Mouse (Mus musculus): ENCODE data around the gene Grsf1. TPM values are rescaled to one million over a fixed set of nuclear protein-coding genes. Genes with fewer than 3 reads are reported as not detected.

Grsf1 gene
- polyA plus RNA-seq, 2 experiments, result 55.3 to 63.9 TPM

DNA sequence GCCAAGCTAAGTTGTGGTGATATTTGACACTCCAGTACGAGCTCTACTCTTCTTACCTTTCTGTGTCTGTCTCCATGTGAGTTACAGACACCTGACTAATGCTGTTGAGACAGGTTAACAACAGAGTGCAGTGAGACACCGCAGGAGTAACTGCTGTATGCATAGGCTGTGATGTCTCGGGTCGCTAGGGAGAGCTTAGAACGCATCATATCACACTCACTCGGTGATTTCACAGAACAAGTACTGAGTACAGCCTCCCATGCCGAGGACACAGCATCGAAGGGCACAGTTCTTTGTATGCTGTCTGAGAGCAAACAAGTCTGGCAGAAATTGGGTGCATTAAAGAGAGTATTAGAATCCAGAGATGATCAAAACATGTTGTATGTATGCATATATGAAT is 46.0 kb downstream of the Grsf1 start:
- no peak for TF ChIP-seq POLR2A (IDR thresholded peaks at IDR 0.05; ENCODE audit: borderline replicate concordance, extremely low read depth, insufficient read depth, insufficient read length)
- no peak for DNase-seq (ENCODE audit: low spot score)
- peaks cover 13% of the 10 kb centered on the region for H3K36me3 ChIP-seq (ENCODE audit: control insufficient read depth, insufficient read depth, low read length)

DNA sequence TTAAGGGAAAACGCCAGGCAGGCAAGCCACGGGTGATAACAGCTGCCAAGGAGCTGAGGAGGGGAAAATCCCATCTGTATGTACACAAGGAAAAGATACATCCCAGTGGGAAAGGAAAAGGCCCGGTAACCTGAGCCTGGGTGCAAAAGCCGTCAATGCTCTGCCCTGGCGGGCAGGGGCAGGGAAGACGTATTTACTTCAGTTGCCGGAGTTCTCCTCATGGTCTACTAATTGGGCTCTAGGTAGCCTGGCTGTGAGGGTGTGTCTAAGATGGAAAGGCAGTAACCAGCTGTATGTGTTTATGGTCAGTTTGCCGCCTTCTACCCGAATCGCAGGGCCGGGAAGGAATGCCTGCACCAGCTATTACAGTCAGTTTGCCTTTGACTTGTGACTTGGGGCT is 46.8 kb downstream of the Grsf1 start:
- 32% methylated on average over 11 of the region's 11 CpGs for WGBS
- no peaks in the 10 kb centered on the region for H3K9me3 ChIP-seq (ENCODE audit: control insufficient read depth, low read length)
- H3K27me3 ChIP-seq (ENCODE audit: control insufficient read depth, insufficient read depth, low read length), result no peaks in the 10 kb centered on the region
- no peak for TF ChIP-seq POLR2A (IDR thresholded peaks at IDR 0.05; ENCODE audit: borderline replicate concordance, extremely low read depth, insufficient read depth, insufficient read length)
- DNase-seq (ENCODE audit: low spot score) (no peak), ATAC-seq (ENCODE audit: low FRiP score, low read depth) (no peak)
- no peak overlapping the region for H3K4me3 ChIP-seq (replicated peaks; ENCODE audit: low read length)
- peaks cover 13% of the 10 kb centered on the region for H3K36me3 ChIP-seq (ENCODE audit: control insufficient read depth, insufficient read depth, low read length)
- no peaks in the 10 kb centered on the region for H3K4me1 ChIP-seq (ENCODE audit: control insufficient read depth, insufficient read depth, low read length)
- H3K9ac ChIP-seq (ENCODE audit: low read depth, low read length, severe bottlenecking), result no peak overlapping the region
- peak overlapping the region; percentile 10; the same call in 1 of the 2 replicates for H3K4me2 ChIP-seq (replicated peaks; ENCODE audit: low read depth, low read length, severe bottlenecking)
- H3K27ac ChIP-seq (replicated peaks; ENCODE audit: low read depth, low read length), result no peak overlapping the region

More for the DNA sequence above, 46.0 kb downstream of the Grsf1 start:
- Histone ChIP-seq H3K27me3 (ENCODE audit: control insufficient read depth, insufficient read depth, low read length) (no peaks in the 10 kb centered on the region), H3K27ac (replicated peaks; ENCODE audit: low read depth, low read length) (no peak overlapping the region), H3K9ac (ENCODE audit: low read depth, low read length, severe bottlenecking) (no peak overlapping the region), H3K4me2 (replicated peaks; ENCODE audit: low read depth, low read length, severe bottlenecking) (no peak overlapping the region), H3K9me3 (ENCODE audit: control insufficient read depth, low read length) (no peaks in the 10 kb centered on the region), H3K4me3 (replicated peaks; ENCODE audit: low read length) (no peak overlapping the region), H3K4me1 (ENCODE audit: control insufficient read depth, insufficient read depth, low read length) (no peaks in the 10 kb centered on the region)
- WGBS, result 80% methylated on average over 8 of the region's 8 CpGs
- ATAC-seq (ENCODE audit: low FRiP score, low read depth), result no peak

DNA sequence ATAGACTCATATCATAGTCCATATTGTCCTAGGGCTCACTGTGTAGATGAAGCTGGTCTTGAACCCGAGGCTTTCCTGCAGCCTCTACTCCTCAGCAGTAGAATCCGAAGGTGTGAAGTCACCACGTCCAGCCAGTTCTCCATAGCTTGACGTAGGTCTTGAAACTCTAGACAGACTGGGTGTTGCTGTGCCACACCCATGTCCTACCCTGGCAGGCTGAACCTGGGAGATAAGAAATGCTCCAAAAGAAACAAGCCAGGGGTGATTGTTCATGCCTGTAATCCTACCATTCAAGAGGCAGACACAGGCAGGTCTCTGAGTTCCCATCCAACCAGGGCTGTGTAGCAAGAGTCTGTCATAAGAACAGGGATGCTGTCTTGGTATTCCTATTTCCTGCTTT is 48.4 kb downstream of the Grsf1 start:
- Histone ChIP-seq H3K4me3 (replicated peaks; ENCODE audit: low read length) (no peak overlapping the region), H3K27me3 (ENCODE audit: control insufficient read depth, insufficient read depth, low read length) (no peaks in the 10 kb centered on the region), H3K9ac (ENCODE audit: low read depth, low read length, severe bottlenecking) (no peak overlapping the region), H3K27ac (replicated peaks; ENCODE audit: low read depth, low read length) (no peak overlapping the region), H3K9me3 (ENCODE audit: control insufficient read depth, low read length) (no peaks in the 10 kb centered on the region), H3K4me2 (replicated peaks; ENCODE audit: low read depth, low read length, severe bottlenecking) (no peak overlapping the region), H3K4me1 (ENCODE audit: control insufficient read depth, insufficient read depth, low read length) (no peaks in the 10 kb centered on the region), H3K36me3 (ENCODE audit: control insufficient read depth, insufficient read depth, low read length) (peaks cover 13% of the 10 kb centered on the region)
- TF ChIP-seq POLR2A (IDR thresholded peaks at IDR 0.05; ENCODE audit: borderline replicate concordance, extremely low read depth, insufficient read depth, insufficient read length), result no peak
- DNase-seq (ENCODE audit: low spot score) (no peak), ATAC-seq (ENCODE audit: low FRiP score, low read depth) (no peak)
- WGBS, result 88% methylated on average over 4 of the region's 4 CpGs

DNA sequence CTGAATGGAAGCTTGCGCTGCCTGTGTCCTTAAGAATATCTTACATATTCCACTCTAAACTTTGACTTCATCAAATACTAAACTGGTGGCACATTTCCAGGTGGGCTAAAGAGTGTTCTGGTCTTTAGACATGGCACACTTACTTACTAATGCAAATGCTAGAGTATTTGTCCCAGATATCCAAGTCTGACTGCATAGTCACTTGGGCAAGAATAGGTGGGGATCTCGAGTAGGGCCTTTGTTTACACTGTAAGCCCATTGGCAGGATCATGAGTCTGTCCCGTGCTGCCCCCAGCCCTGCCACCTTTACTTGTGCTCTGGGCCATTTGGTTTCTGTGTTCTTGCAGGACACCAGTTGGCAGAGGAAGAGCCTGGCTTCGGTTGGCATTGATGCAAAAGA is 59.0 kb downstream of the Grsf1 start:
- no peak for TF ChIP-seq POLR2A (IDR thresholded peaks at IDR 0.05; ENCODE audit: borderline replicate concordance, extremely low read depth, insufficient read depth, insufficient read length)
- H3K27me3 ChIP-seq (ENCODE audit: control insufficient read depth, insufficient read depth, low read length), result no peaks in the 10 kb centered on the region
- ATAC-seq (ENCODE audit: low FRiP score, low read depth) (no peak), DNase-seq (ENCODE audit: low spot score) (no peak)
- no peak overlapping the region for H3K9ac ChIP-seq (ENCODE audit: low read depth, low read length, severe bottlenecking)
- no peak overlapping the region for H3K4me2 ChIP-seq (replicated peaks; ENCODE audit: low read depth, low read length, severe bottlenecking)
- WGBS, result 86% methylated on average over 4 of the region's 4 CpGs
- no peaks in the 10 kb centered on the region for H3K4me1 ChIP-seq (ENCODE audit: control insufficient read depth, insufficient read depth, low read length)
- peaks cover 19% of the 10 kb centered on the region for H3K36me3 ChIP-seq (ENCODE audit: control insufficient read depth, insufficient read depth, low read length)
- no peaks in the 10 kb centered on the region for H3K9me3 ChIP-seq (ENCODE audit: control insufficient read depth, low read length)
- H3K27ac ChIP-seq (replicated peaks; ENCODE audit: low read depth, low read length), result no peak overlapping the region
- H3K4me3 ChIP-seq (replicated peaks; ENCODE audit: low read length), result no peak overlapping the region

DNA sequence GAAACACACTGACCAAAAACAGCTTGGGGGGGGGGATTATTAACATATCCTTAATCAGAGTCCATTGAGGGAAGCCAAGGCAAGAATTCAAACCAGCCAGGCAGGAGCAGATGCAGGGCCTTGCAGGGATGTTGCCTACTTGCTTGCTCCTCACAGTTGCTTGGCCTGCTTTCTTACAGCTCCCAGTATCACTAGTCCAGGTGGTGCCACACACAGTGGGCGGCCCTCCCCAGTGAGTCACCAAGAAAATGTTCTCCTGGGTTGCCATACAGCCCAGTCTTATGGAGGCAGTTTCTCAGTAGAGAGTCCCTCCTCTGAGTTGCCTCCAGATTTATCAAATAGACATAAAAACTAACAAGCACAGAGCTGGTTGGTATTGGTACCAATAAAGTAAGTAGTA is 61.8 kb downstream of the Grsf1 start:
- Histone ChIP-seq H3K4me2 (replicated peaks; ENCODE audit: low read depth, low read length, severe bottlenecking) (no peak overlapping the region), H3K27me3 (ENCODE audit: control insufficient read depth, insufficient read depth, low read length) (no peaks in the 10 kb centered on the region), H3K36me3 (ENCODE audit: control insufficient read depth, insufficient read depth, low read length) (peaks cover 10% of the 10 kb centered on the region; the same call in 1 of the 2 replicates), H3K9me3 (ENCODE audit: control insufficient read depth, low read length) (no peaks in the 10 kb centered on the region), H3K4me3 (replicated peaks; ENCODE audit: low read length) (no peak overlapping the region), H3K27ac (replicated peaks; ENCODE audit: low read depth, low read length) (no peak overlapping the region), H3K4me1 (ENCODE audit: control insufficient read depth, insufficient read depth, low read length) (no peaks in the 10 kb centered on the region), H3K9ac (ENCODE audit: low read depth, low read length, severe bottlenecking) (no peak overlapping the region)
- WGBS, result 94% methylated on average over 1 of the region's 1 CpGs
- ATAC-seq (ENCODE audit: low FRiP score, low read depth) (no peak), DNase-seq (ENCODE audit: low spot score) (no peak)
- TF ChIP-seq POLR2A (IDR thresholded peaks at IDR 0.05; ENCODE audit: borderline replicate concordance, extremely low read depth, insufficient read depth, insufficient read length), result no peak

Other genes starting within 250 kb of the Grsf1 start
- 2.3 and 2.5 TPM in 2 replicates for gene Ambn, start 220.2 kb downstream of the Grsf1 start, polyA plus RNA-seq (2012; rRNA removed)
- gene Ambn, start 220.2 kb downstream of the Grsf1 start, polyA plus RNA-seq (2014; fragmentation: Nextera tagmentation; extraction: Ambion mirVana), result 2.8 and 3.9 TPM in 2 replicates
- gene Enam, start 188.2 kb downstream of the Grsf1 start, polyA plus RNA-seq (2012; rRNA removed), result 0.03 and 0.06 TPM in 2 replicates
- gene Enam, start 188.2 kb downstream of the Grsf1 start, polyA plus RNA-seq (2014; fragmentation: Nextera tagmentation; extraction: Ambion mirVana), result 0.07 and 0.12 TPM in 2 replicates
- 0.47 and 0.53 TPM in 2 replicates for gene Jchain, start 148.3 kb downstream of the Grsf1 start, polyA plus RNA-seq (2012; rRNA removed)
- gene Jchain, start 148.3 kb downstream of the Grsf1 start, polyA plus RNA-seq (2014; fragmentation: Nextera tagmentation; extraction: Ambion mirVana), result 0.36 TPM in 1 of 2 replicates, not detected in the other
- 24.1 and 43.5 TPM in 2 replicates for gene Utp3, start 121.7 kb downstream of the Grsf1 start, polyA plus RNA-seq (2012; rRNA removed)
- 56.4 and 60.9 TPM in 2 replicates for gene Utp3, start 121.7 kb downstream of the Grsf1 start, polyA plus RNA-seq (2014; fragmentation: Nextera tagmentation; extraction: Ambion mirVana)
- gene Rufy3, start 111.1 kb downstream of the Grsf1 start, polyA plus RNA-seq (2012; rRNA removed), result 12.1 and 15.0 TPM in 2 replicates
- gene Rufy3, start 111.1 kb downstream of the Grsf1 start, polyA plus RNA-seq (2014; fragmentation: Nextera tagmentation; extraction: Ambion mirVana), result 9.6 and 10.4 TPM in 2 replicates
- gene Mob1b, start 44.7 kb upstream of the Grsf1 start, polyA plus RNA-seq (2012; rRNA removed), result 11.3 and 11.6 TPM in 2 replicates
- 11.6 and 12.9 TPM in 2 replicates for gene Mob1b, start 44.7 kb upstream of the Grsf1 start, polyA plus RNA-seq (2014; fragmentation: Nextera tagmentation; extraction: Ambion mirVana)
- 23.5 and 23.8 TPM in 2 replicates for gene Dck, start 88.8 kb upstream of the Grsf1 start, polyA plus RNA-seq (2012; rRNA removed)
- gene Dck, start 88.8 kb upstream of the Grsf1 start, polyA plus RNA-seq (2014; fragmentation: Nextera tagmentation; extraction: Ambion mirVana), result 35.6 and 40.1 TPM in 2 replicates
- 2.6 and 2.7 TPM in 2 replicates for gene Slc4a4, start 210.6 kb upstream of the Grsf1 start, polyA plus RNA-seq (2012; rRNA removed)
- 2.8 and 3.0 TPM in 2 replicates for gene Slc4a4, start 210.6 kb upstream of the Grsf1 start, polyA plus RNA-seq (2014; fragmentation: Nextera tagmentation; extraction: Ambion mirVana)